Mouse (Mus musculus) limb, embryonic 12.5 days (tissue): ENCODE results near the gene Ptpra. TPM values are rescaled to one million over a fixed set of nuclear protein-coding genes. Genes with fewer than 3 reads are reported as not detected.
A peak's percentile ranks its signal among the peaks of the same experiment; 100 is the strongest.

ENCODE experiments used
- ATAC-seq: fragments of 200-750 bp; cut with Nextera tagmentation; 2 replicates; pipeline ENCODE4 v1.8.0; 2017; ENCODE audit warnings: low read depth, moderate TSS enrichment; ENCODE audit not compliant: insufficient number of reproducible peaks, insufficient read depth, low FRiP score, low TSS enrichment
- H3K27ac ChIP-seq: fragments of 300-500 bp; sonication (generic); 2 replicates; pipeline ENCODE4 v1.5.1; 2016; ENCODE audit warnings: mild to moderate bottlenecking, moderate library complexity
- H3K27me3 ChIP-seq: fragments of 300-500 bp; sonication (generic); 2 replicates; pipeline ENCODE4 v1.6.1; 2016; ENCODE audit warnings: mild to moderate bottlenecking, moderate library complexity
- H3K36me3 ChIP-seq: fragments of 300-500 bp; sonication (generic); 2 replicates; pipeline ENCODE4 v1.6.1; 2016; ENCODE audit warnings: mild to moderate bottlenecking, moderate library complexity
- H3K4me1 ChIP-seq: fragments of 300-500 bp; sonication (generic); replicated peaks from 2 replicates; pipeline ENCODE4 v1.6.1; 2016
- H3K4me2 ChIP-seq: fragments of 300-500 bp; sonication (generic); 2 replicates; pipeline ENCODE4 v1.6.1; 2016; ENCODE audit warnings: mild to moderate bottlenecking, moderate library complexity
- H3K4me3 ChIP-seq: fragments of 300-500 bp; sonication (generic); replicated peaks from 2 replicates; pipeline ENCODE4 v1.5.1; 2016; ENCODE audit warnings: mild to moderate bottlenecking
- H3K9ac ChIP-seq: fragments of 300-500 bp; sonication (generic); replicated peaks from 2 replicates; pipeline ENCODE4 v1.6.1; 2016; ENCODE audit warnings: mild to moderate bottlenecking, moderate library complexity
- H3K9me3 ChIP-seq: fragments of 300-500 bp; sonication (generic); 2 replicates; pipeline ENCODE4 v1.6.1; 2016; ENCODE audit warnings: mild to moderate bottlenecking, moderate library complexity
- WGBS: fragments of 180-500 bp; shearing (Covaris S2); methylation state at CpG from one replicate; pipeline ENCODE4 v1.1.7; 2016; 5-methylcytosine and 5-hydroxymethylcytosine counted together
- polyA plus RNA-seq: library from polyadenylated mRNA; unstranded; fragments of >200 nt; fragmentation: Nextera tagmentation; extraction: Ambion mirVana; gene quantifications from 2 replicates; pipeline ENCODE4 v1.2.1, GENCODE M21; 2016

The Ptpra gene
- polyA plus RNA-seq, result 108 and 115 TPM in 2 replicates

DNA sequence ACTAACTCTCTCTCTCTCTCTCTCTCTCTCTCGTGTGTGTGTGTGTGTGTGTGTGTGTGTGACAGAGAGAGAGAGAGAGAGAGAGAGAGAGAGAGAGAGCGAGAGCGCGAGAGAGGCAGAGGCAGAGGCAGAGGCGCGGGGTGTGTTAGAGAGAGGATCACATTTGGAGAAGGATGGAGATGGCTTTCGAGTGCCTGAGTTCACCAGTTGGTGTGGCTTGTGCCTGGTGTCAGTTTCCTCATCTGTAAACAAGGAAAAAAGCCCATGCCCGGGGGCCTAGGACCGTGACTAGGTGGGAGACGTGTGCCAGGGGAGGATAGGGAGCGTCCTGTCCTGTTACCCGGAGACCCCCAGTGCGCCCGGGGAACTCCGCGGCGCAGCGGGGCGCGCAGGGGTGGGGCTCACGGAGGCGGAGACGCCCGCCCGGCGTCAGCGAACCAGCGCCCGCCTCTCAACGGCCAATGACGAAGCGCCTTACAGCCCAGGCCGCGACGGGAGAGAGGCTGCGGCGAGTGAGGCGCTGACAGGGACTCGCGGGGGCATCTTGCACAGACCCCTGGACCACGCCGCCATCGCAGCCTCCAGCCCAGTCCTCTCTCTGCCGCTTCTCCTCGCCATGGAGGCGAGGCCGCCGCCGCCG, at the start of gene Ptpra:
Gene Ptpra, plus strand, starts transcription at position 485 of the 640 bp plus-strand sequence.
- H3K4me2 ChIP-seq, result peak within 1 kb of the TSS; percentile 85
- peaks cover 19% of the 10 kb centered on the region for H3K4me1 ChIP-seq
- peak within 1 kb of the TSS; percentile 80 for H3K27ac ChIP-seq
- H3K36me3 ChIP-seq, result peaks cover 9% of the 10 kb centered on the region; the same call in 1 of the 2 replicates
- under 1% methylated on average over 46 of the region's 50 CpGs for WGBS
- H3K9ac ChIP-seq, result peak within 1 kb of the TSS; percentile 87
- peak; percentile 97 for ATAC-seq
- peaks cover 9% of the 10 kb centered on the region; the same call in 1 of the 2 replicates for H3K27me3 ChIP-seq
- H3K4me3 ChIP-seq, result peak within 1 kb of the TSS; percentile 89
- H3K9me3 ChIP-seq, result no peaks in the 10 kb centered on the region

DNA sequence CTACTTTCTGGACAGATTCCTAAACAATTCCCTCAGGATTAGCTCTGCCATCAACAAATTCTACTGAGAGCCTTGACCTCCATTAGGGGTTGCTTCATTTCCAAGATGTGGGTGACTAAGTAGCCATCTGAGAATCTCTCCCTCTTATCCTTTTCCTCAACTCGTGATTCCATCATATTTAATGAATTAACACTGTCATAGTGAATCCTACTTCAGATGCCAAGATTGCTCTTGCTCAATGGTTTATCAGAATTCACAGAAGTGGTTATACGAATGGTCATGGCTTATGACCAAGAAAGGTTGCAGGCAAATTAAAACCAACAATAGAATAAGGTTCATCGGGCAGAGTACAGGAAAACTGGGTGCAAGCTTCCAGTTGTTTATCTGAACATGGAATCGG, 48.2 kb upstream of the Ptpra start:
- Histone ChIP-seq H3K36me3 (no peaks in the 10 kb centered on the region), H3K4me2 (no peak overlapping the region), H3K4me3 (no peak overlapping the region), H3K27me3 (peaks cover 3% of the 10 kb centered on the region; the same call in 1 of the 2 replicates), H3K27ac (no peak overlapping the region), H3K4me1 (peaks cover 19% of the 10 kb centered on the region), H3K9ac (no peak overlapping the region), H3K9me3 (no peaks in the 10 kb centered on the region)
- 86% methylated on average over 4 of the region's 4 CpGs for WGBS
- no peak for ATAC-seq

DNA sequence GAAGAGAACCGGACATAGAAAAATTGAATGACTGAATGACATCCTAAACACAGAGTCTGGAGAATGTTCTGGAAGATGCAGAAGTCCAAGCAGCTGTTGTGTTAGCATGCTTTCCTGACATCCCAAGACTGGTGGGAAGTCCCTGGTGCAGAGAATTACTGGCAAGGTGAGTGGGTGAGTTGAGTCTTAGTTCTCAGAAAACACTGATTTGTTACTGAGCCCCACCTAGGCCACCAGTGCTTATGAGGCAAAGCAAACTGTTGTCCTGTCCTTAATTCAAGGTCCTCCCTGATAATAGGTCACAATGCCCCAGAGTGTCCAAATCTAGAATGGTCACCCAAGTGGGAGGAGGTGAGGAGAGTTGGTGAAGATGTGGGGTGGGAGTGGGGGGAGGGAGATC, 45.1 kb upstream of the Ptpra start, which contains the start of the genes Gm28372 and 1700020A23Rik:
Gene Gm28372, plus strand, starts transcription at position 301 of the 400 bp plus-strand sequence.
Gene 1700020A23Rik, plus strand, starts transcription at position 321 of the 400 bp plus-strand sequence.
- Histone ChIP-seq H3K27ac (no peak within 1 kb of the TSS), H3K27me3 (peaks cover 3% of the 10 kb centered on the region; the same call in 1 of the 2 replicates), H3K4me3 (no peak within 1 kb of the TSS), H3K9me3 (no peaks in the 10 kb centered on the region), H3K4me2 (no peak within 1 kb of the TSS), H3K4me1 (peaks cover 28% of the 10 kb centered on the region), H3K36me3 (no peaks in the 10 kb centered on the region), H3K9ac (no peak within 1 kb of the TSS)
- 83% methylated on average over 1 of the region's 1 CpGs for WGBS
- ATAC-seq, result no peak

DNA sequence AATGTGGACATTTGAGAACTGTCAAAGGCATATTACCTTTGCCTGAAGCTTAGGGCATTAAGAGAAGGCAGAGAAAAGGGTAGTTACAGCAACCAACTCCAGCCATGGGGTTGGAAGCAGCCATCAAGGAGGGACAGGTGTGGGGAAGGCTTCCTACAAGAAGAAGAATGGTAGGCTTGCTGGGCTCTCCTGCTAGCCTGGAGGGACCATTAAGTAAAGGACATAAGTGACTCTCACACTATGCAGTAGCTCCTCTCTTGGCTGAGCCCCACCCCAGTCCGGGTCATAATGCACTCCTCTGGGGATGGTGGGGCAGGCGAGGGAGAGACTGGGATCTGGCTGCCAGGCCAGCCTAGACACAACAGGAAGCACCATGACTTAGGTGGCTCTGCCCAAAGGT, 43.9 kb upstream of the Ptpra start, which contains the start of gene Tmem239:
Gene Tmem239, plus strand, starts transcription at position 301 of the 400 bp plus-strand sequence.
- Histone ChIP-seq H3K9ac (no peak within 1 kb of the TSS), H3K36me3 (no peaks in the 10 kb centered on the region), H3K4me2 (no peak within 1 kb of the TSS), H3K4me1 (peaks cover 22% of the 10 kb centered on the region), H3K27me3 (peaks cover 3% of the 10 kb centered on the region; the same call in 1 of the 2 replicates), H3K27ac (no peak within 1 kb of the TSS), H3K4me3 (no peak within 1 kb of the TSS), H3K9me3 (no peaks in the 10 kb centered on the region)
- ATAC-seq, result no peak
- WGBS, result 74% methylated on average over 2 of the region's 2 CpGs

DNA sequence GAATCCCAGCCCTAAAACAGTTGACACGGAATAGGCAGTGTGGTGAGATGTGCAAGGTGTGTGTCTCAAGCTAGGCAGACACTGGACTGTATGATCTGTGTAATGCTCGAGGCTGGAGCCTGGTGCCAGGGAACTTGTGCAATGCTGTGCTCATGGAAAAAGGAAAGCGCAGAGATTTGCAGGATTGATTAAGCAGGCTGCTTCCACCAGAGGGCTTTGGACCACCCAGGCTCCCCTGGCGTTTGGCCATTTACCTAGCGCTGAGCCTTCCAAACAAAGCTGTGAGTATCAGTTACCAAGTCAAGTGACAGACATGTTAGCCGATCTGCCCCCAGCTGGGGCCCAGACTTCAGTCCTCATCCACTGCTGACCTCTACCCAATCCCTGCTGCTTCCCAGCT, 41.9 kb upstream of the Ptpra start:
- ATAC-seq, result peak; percentile 13; the same call in 1 of the 2 replicates
- no peaks in the 10 kb centered on the region for H3K9me3 ChIP-seq
- no peak overlapping the region for H3K9ac ChIP-seq
- H3K4me3 ChIP-seq, result no peak overlapping the region
- WGBS, result 11% methylated on average over 6 of the region's 6 CpGs
- H3K27me3 ChIP-seq, result peaks cover 3% of the 10 kb centered on the region; the same call in 1 of the 2 replicates
- H3K27ac ChIP-seq, result peak overlapping the region; percentile 67; the same call in 1 of the 2 replicates
- no peaks in the 10 kb centered on the region for H3K36me3 ChIP-seq
- H3K4me2 ChIP-seq, result no peak overlapping the region; the same call in 1 of the 2 replicates
- peaks cover 24% of the 10 kb centered on the region for H3K4me1 ChIP-seq

DNA sequence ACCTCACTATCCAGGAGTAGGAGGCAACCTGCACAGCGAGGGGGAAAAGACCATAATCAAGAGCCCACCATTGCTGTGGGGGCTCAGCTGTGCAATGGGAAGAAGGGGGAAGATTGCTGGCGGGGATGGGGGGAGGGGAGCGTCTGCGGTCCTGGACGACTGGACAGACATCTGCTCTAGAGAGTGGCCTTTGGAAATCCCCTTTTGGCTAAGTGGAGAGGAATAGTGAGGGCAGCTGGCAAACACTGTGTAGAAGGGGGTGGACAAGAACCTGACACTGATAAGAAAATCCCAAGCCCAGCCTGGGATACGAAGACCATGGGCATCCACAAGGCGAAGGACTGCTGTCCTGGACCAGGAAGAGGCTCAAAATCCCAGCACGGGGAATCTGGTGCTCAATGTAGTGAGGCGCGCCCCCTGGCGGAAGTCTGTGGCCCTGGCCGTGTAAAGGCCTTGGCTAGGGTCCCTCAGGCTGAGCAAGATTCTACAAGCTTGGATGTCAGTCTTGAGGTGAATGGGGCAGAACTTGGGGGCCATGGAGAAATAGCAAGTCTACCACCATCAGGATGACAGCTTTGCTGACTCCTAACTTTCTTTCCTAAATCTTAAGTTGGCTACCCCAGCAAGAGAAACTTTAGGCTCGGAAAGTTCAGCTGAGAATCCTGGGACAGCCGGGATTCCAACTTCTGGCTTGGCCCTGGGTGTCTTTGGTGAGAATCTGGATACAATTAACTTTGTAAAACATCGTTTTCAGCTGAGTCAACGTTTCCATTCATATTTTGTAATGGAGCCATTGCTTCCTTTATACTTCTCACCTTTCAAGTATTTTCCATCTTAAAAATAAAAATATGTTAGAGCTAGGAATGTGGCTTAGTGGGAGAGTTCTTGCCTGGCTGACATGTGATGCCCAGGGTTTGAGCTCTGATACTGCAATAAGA, 38.3 kb upstream of the Ptpra start:
- 38% methylated on average over 16 of the region's 16 CpGs for WGBS
- Histone ChIP-seq H3K9me3 (no peaks in the 10 kb centered on the region), H3K36me3 (no peaks in the 10 kb centered on the region), H3K9ac (no peak overlapping the region), H3K4me2 (no peak overlapping the region), H3K27ac (no peak overlapping the region), H3K27me3 (no peaks in the 10 kb centered on the region), H3K4me1 (peaks cover 24% of the 10 kb centered on the region), H3K4me3 (no peak overlapping the region)
- peak; percentile 69; the same call in 1 of the 2 replicates for ATAC-seq

DNA sequence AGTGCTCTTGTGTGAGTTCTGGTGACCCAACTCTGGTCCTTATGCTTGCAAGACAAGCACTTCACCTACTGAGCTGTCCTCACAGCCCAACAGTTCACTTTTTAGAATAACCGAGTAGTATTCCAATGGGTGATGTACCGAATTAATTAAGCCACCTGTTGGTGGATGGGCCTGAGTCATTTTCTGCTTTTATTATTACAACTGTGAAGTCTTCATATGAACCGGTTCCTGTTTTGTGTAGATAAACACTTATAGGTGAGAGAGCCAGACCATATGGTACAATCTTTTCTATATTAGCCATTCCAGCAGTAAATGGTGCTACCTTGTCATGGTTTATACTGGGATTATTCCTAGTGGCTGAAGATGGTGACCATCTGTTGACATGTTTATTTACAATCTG, 37.3 kb upstream of the Ptpra start:
- Histone ChIP-seq H3K4me1 (peaks cover 23% of the 10 kb centered on the region), H3K9ac (no peak overlapping the region), H3K4me3 (no peak overlapping the region), H3K9me3 (no peaks in the 10 kb centered on the region), H3K27me3 (no peaks in the 10 kb centered on the region), H3K4me2 (no peak overlapping the region), H3K27ac (no peak overlapping the region), H3K36me3 (no peaks in the 10 kb centered on the region)
- 91% methylated on average over 3 of the region's 3 CpGs for WGBS
- ATAC-seq, result no peak

DNA sequence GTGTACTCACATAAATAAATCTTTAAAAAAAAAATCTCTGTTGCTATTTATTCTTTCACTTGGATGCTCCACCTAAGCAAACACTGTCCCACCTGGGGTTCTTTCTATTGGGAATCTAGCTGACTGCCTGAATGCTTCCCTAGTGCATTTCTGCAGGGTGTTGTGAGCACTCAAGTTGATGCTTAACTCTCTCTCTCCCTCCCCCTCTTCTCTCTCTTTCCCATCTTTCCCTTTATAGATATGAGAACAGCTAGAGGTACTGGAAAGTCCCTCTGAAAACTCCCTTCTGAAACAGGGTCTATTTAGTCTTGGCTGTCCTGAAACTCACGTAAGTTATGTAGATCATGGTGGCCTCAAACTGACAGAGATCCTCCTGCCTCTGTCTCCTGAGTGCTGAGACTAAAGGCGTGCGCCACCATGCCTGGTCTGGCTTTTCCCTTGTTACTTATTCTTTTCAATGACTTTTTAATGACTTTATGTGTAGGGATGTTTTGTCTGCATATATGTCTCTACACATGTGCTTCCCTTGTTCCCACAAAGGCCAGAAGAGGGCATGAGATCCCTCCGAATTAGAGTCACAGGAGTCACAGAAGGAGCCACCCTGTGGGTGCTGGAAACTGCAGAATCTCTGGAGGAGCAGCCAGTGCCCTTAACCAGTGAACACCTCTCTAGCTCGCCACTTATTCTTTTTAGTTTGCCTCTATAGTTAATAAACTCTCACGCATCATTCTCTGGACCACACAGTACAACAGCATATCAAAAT, 35.8 kb upstream of the Ptpra start:
- no peaks in the 10 kb centered on the region for H3K9me3 ChIP-seq
- no peak overlapping the region for H3K4me2 ChIP-seq
- no peaks in the 10 kb centered on the region for H3K27me3 ChIP-seq
- peaks cover 8% of the 10 kb centered on the region for H3K4me1 ChIP-seq
- no peak overlapping the region for H3K4me3 ChIP-seq
- H3K9ac ChIP-seq, result no peak overlapping the region
- peaks cover 13% of the 10 kb centered on the region for H3K36me3 ChIP-seq
- ATAC-seq, result no peak
- 68% methylated on average over 6 of the region's 6 CpGs for WGBS
- no peak overlapping the region for H3K27ac ChIP-seq

DNA sequence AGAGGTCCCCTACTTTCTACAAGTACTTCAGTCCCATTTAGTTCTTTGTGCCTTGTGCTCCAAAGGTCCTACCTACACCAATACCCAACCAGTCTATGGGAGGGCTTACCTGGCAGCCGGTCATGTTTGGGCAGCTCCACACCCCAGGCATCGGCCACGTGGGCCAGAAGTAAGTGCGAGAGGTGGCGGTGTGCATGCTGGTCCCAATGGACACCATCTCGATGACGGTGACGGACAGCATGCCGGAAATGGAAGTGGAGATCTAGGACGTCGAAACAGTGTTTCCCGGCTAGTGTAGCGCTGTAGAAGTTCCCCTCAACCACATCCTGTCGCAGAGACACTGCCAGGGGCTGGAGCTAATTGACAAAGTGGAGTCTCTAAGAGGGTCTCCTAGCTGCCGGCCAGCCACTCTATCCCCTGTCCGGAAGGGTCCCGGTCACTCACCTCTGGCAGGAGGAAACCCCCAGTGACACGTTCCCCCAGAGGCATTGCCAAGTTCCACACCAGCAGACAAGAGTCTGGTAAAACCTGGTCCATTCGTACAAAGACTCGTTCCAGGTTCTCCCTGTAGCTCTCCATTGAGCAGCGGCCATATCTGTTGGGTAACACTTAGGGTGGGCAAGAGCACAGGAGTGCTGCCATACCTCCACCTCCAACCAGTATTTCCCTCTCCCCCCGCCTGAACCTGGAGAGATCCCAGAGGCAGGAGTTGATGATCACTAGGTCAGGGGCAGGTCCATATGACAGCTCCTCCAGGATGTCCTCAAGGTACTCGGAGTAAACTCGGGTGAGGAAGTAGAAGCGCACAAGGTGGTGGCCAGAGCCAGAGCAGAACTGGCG, 28.1 kb upstream of the Ptpra start:
- WGBS, result 96% methylated on average over 26 of the region's 26 CpGs
- no peak overlapping the region for H3K4me2 ChIP-seq
- H3K36me3 ChIP-seq, result peaks cover 37% of the 10 kb centered on the region

More for the DNA sequence above, 28.1 kb upstream of the Ptpra start:
- H3K4me3 ChIP-seq, result no peak overlapping the region
- ATAC-seq, result no peak
- no peak overlapping the region for H3K27ac ChIP-seq
- no peak overlapping the region for H3K9ac ChIP-seq
- H3K9me3 ChIP-seq, result no peaks in the 10 kb centered on the region
- peaks cover 14% of the 10 kb centered on the region for H3K4me1 ChIP-seq
- no peaks in the 10 kb centered on the region for H3K27me3 ChIP-seq
